Mouse (Mus musculus) G1E-ER4 (cell line): ENCODE results near the gene Serpina3b. TPM values are rescaled to one million over a fixed set of nuclear protein-coding genes. Genes with fewer than 3 reads are reported as not detected.
"Not testable (repeated sequence)": the region's sequence is repeated elsewhere in the genome, so short reads cannot be mapped to it uniquely, and the experiment has no call there.

Experiments
- GATA1 ChIP-seq: IDR thresholded peaks from one replicate; pipeline ENCODE4 v1.8.0; 2012; ENCODE audit warnings: low read length, inconsistent platforms
- polyA plus RNA-seq: library from polyadenylated mRNA; stranded (reverse); fragments of >175 nt; gene quantifications from 2 replicates; pipeline ENCODE4 v1.2.3, GENCODE M21; 2012

The Serpina3b gene
- polyA plus RNA-seq: not detected in 2 replicates

- no peak for TF ChIP-seq GATA1
Observed at GRCm38 (mm10) chr12:104127696-104128095, at the start of gene Serpina3b. Gene Serpina3b, plus strand, starts transcription at chr12:104127996.

- TF ChIP-seq GATA1: no peak
Observed at GRCm38 (mm10) chr12:104090119-104090518, 37.7 kb upstream of the Serpina3b start.

GRCm38 (mm10) chr12:104091303-104091702 is 36.5 kb upstream of the Serpina3b start:
- TF ChIP-seq GATA1: no peak

- TF ChIP-seq GATA1: no peak
Observed at GRCm38 (mm10) chr12:104100768-104101167, 27.0 kb upstream of the Serpina3b start, which contains the start of gene Serpina5. Gene Serpina5, plus strand, starts transcription at chr12:104101113.

GRCm38 (mm10) chr12:104105847-104106246 is 21.9 kb upstream of the Serpina3b start:
- TF ChIP-seq GATA1: no peak

- TF ChIP-seq GATA1: no peak
Observed at GRCm38 (mm10) chr12:104106919-104107318, 20.9 kb upstream of the Serpina3b start.

- TF ChIP-seq GATA1: no peak
Observed at GRCm38 (mm10) chr12:104108507-104108906, 19.3 kb upstream of the Serpina3b start.

- TF ChIP-seq GATA1: not testable (repeated sequence)
Observed at GRCm38 (mm10) chr12:104112333-104112732, 15.5 kb upstream of the Serpina3b start, which contains the start of gene Serpina3a. Gene Serpina3a, plus strand, starts transcription at chr12:104112724.

GRCm38 (mm10) chr12:104114921-104115579 is 12.7 kb upstream of the Serpina3b start:
- no peak for TF ChIP-seq GATA1

- TF ChIP-seq GATA1: no peak
Observed at GRCm38 (mm10) chr12:104123097-104123496, 4.7 kb upstream of the Serpina3b start.

- no peak for TF ChIP-seq GATA1
Observed at GRCm38 (mm10) chr12:104123996-104124395, 3.8 kb upstream of the Serpina3b start.

- no peak for TF ChIP-seq GATA1
Observed at GRCm38 (mm10) chr12:104125021-104125560, 2.7 kb upstream of the Serpina3b start.

- TF ChIP-seq GATA1: no peak
Observed at GRCm38 (mm10) chr12:104131041-104131440, 3.2 kb downstream of the Serpina3b start.

GRCm38 (mm10) chr12:104138216-104138615 is 10.4 kb downstream of the Serpina3b start:
- TF ChIP-seq GATA1: no peak

- TF ChIP-seq GATA1: no peak
Observed at GRCm38 (mm10) chr12:104140543-104141103, 12.8 kb downstream of the Serpina3b start.

- TF ChIP-seq GATA1: no peak
Observed at GRCm38 (mm10) chr12:104141506-104141905, 13.7 kb downstream of the Serpina3b start.

GRCm38 (mm10) chr12:104142427-104142826 is 14.6 kb downstream of the Serpina3b start:
- TF ChIP-seq GATA1: no peak
